Mouse (Mus musculus) CH12.LX (cell line): ENCODE data around the gene Nutm1. TPM values are rescaled to one million over a fixed set of nuclear protein-coding genes. Genes with fewer than 3 reads are reported as not detected.

Source experiments
- DNase-seq: peaks from one replicate; pipeline ENCODE4 v3.0.0-alpha.2; 2013; ENCODE audit errors: extremely low read depth
- H3K27ac ChIP-seq: 2 replicates; pipeline ENCODE4 v1.5.1; 2012; ENCODE audit warnings: low read depth, mild to moderate bottlenecking, control low read depth, moderate library complexity; ENCODE audit not compliant: insufficient read depth
- H3K27me3 ChIP-seq: replicated peaks from 2 replicates; pipeline ENCODE3; 2012; ENCODE audit warnings: inconsistent platforms
- H3K36me3 ChIP-seq, 2 experiments: replicated peaks in 1 of 2; 2 replicates each; pipeline versions ENCODE3 to v1.6.1; 2012; ENCODE audit warnings: inconsistent platforms in 1 of 2, low read length in 1 of 2, mild to moderate bottlenecking in 1 of 2, mixed read lengths in 1 of 2, moderate library complexity in 1 of 2; ENCODE audit not compliant: control insufficient read depth in 1 of 2, insufficient read depth in 1 of 2
- H3K4me1 ChIP-seq, 2 experiments: 2 replicates each; pipeline ENCODE4 v1.6.1; 2012; ENCODE audit warnings: inconsistent platforms in 1 of 2, moderate library complexity in 1 of 2; ENCODE audit not compliant: insufficient read depth in 2 of 2, control insufficient read depth in 1 of 2
- H3K4me2 ChIP-seq: 2 replicates; pipeline ENCODE4 v1.6.1; 2012; ENCODE audit warnings: low read depth, mild to moderate bottlenecking, control low read depth; ENCODE audit not compliant: poor library complexity, insufficient read depth, severe bottlenecking
- H3K4me3 ChIP-seq, 3 experiments: fragments of 150-350 bp in 1 of 3; sonication (generic) in 1 of 3; replicated peaks in 1 of 3; 2 replicates each; pipeline versions ENCODE3 to v1.5.1; 2011 to 2012; ENCODE audit warnings: low read depth in 2 of 3, low read length in 2 of 3, mild to moderate bottlenecking in 2 of 3, moderate library complexity in 2 of 3, control low read depth in 1 of 3, improper control_type of control experiment in 1 of 3, inconsistent platforms in 1 of 3, mixed read lengths in 1 of 3; ENCODE audit not compliant: poor library complexity in 1 of 3
- H3K79me2 ChIP-seq: replicated peaks from 2 replicates; pipeline ENCODE4 v1.6.1; 2012; ENCODE audit warnings: mild to moderate bottlenecking, moderate library complexity; ENCODE audit not compliant: control insufficient read depth, poor library complexity, insufficient read depth, severe bottlenecking; ENCODE audit errors: extremely low read depth
- H3K9ac ChIP-seq: 2 replicates; pipeline ENCODE4 v1.6.1; 2012; ENCODE audit warnings: low read depth, mild to moderate bottlenecking, control low read depth, moderate library complexity; ENCODE audit not compliant: insufficient read depth
- H3K9me3 ChIP-seq: replicated peaks from 2 replicates; pipeline ENCODE3; 2012; ENCODE audit warnings: low read length, inconsistent platforms, mixed read lengths
- BHLHE40 ChIP-seq: IDR thresholded peaks from 2 replicates; pipeline ENCODE4 v1.6.1; 2011; ENCODE audit warnings: mild to moderate bottlenecking, low read depth, low read length, improper control_type of control experiment
- CHD2 ChIP-seq: IDR thresholded peaks from 2 replicates; pipeline ENCODE4 v1.6.1; 2011; ENCODE audit warnings: low read length, improper control_type of control experiment
- E2F4 ChIP-seq: IDR thresholded peaks from 2 replicates; pipeline ENCODE4 v1.6.1; 2011; ENCODE audit warnings: low read depth, low read length, improper control_type of control experiment; ENCODE audit not compliant: insufficient replicate concordance
- ELF1 ChIP-seq: IDR thresholded peaks from 2 replicates; pipeline ENCODE4 v1.6.1; 2014; ENCODE audit warnings: low read depth, mild to moderate bottlenecking, inconsistent platforms, low read length, improper control_type of control experiment
- ETS1 ChIP-seq: conservative IDR thresholded peaks from 2 replicates; pipeline ENCODE4 v1.6.1; 2012; ENCODE audit warnings: low read depth, mild to moderate bottlenecking, inconsistent platforms, low read length, improper control_type of control experiment, moderate library complexity
- IRF4 ChIP-seq: IDR thresholded peaks from 2 replicates; pipeline ENCODE4 v1.6.1; 2014; ENCODE audit warnings: low read depth, mild to moderate bottlenecking, inconsistent platforms, low read length, improper control_type of control experiment
- JUND ChIP-seq: conservative IDR thresholded peaks from 2 replicates; pipeline ENCODE4 v1.6.1; 2011; ENCODE audit warnings: low read depth, low read length, improper control_type of control experiment
- MEF2A ChIP-seq: IDR thresholded peaks from 2 replicates; pipeline ENCODE4 v1.6.1; 2014; ENCODE audit warnings: low read depth, mild to moderate bottlenecking, inconsistent platforms, low read length, improper control_type of control experiment, borderline replicate concordance
- MXI1 ChIP-seq: IDR thresholded peaks from 2 replicates; pipeline ENCODE4 v1.6.1; 2011; ENCODE audit warnings: mild to moderate bottlenecking, low read depth, low read length, improper control_type of control experiment
- MYC ChIP-seq: IDR thresholded peaks from 2 replicates; pipeline ENCODE4 v1.6.1; 2011; ENCODE audit warnings: low read depth, mild to moderate bottlenecking, improper control_type of control experiment, low read length
- POLR2A ChIP-seq: IDR thresholded peaks from 2 replicates; pipeline ENCODE4 v1.6.1; 2011; ENCODE audit warnings: low read depth, mild to moderate bottlenecking, improper control_type of control experiment, low read length
- POLR2AphosphoS2 ChIP-seq: IDR thresholded peaks from 2 replicates; pipeline ENCODE4 v1.6.1; 2011; ENCODE audit warnings: low read depth, low read length, improper control_type of control experiment
- RCOR1 ChIP-seq: conservative IDR thresholded peaks from 2 replicates; pipeline ENCODE4 v1.6.1; 2012; ENCODE audit warnings: low read depth, mild to moderate bottlenecking, inconsistent platforms, low read length, improper control_type of control experiment
- USF2 ChIP-seq: conservative IDR thresholded peaks from 2 replicates; pipeline ENCODE4 v1.6.1; 2011; ENCODE audit warnings: low read depth, low read length, improper control_type of control experiment
- ZC3H11A ChIP-seq: IDR thresholded peaks from 2 replicates; pipeline ENCODE4 v1.6.1; 2012; ENCODE audit warnings: low read depth, mild to moderate bottlenecking, inconsistent platforms, low read length, improper control_type of control experiment
- ZMIZ1 ChIP-seq: IDR thresholded peaks from 2 replicates; pipeline ENCODE4 v1.6.1; 2012; ENCODE audit warnings: low read depth, mild to moderate bottlenecking, inconsistent platforms, low read length, improper control_type of control experiment
- ZNF384 ChIP-seq: IDR thresholded peaks from 2 replicates; pipeline ENCODE4 v1.6.1; 2012; ENCODE audit warnings: low read depth, low read length, improper control_type of control experiment, inconsistent platforms
- dilution Hi-C: fragments of 300-500 bp; cut with MboI; formaldehyde crosslinking; loops from 2 replicates; pipeline ENCODE4 v1.14.3; 2020; ENCODE audit warnings: low sequenced_read_pairs; ENCODE audit not compliant: extremely low pct_unique_long_range_greater_than_20kb, extremely low pct_ligation_motif_present
- in situ Hi-C: fragments of 300-500 bp; cut with MboI; formaldehyde crosslinking; loops from 3 replicates; pipeline ENCODE4 v1.14.3; 2019; ENCODE audit warnings: low sequenced_read_pairs, low pct_ligation_motif_present, low pct_unique_long_range_greater_than_20kb, mixed read lengths
- polyA plus RNA-seq: library from polyadenylated mRNA; unstranded; fragments of >175 nt; gene quantifications from 2 replicates; pipeline ENCODE4 v1.2.1, GENCODE M21; 2012; ENCODE audit warnings: low read depth; ENCODE audit not compliant: insufficient read length
- total RNA-seq, 2 experiments: library from RNA; depleted of rRNA; stranded (reverse); fragments of 300-350 nt in 1 of 2; fragments of >200 nt in 1 of 2; gene quantifications; 2 replicates each; pipeline ENCODE4 v1.2.3; 2012 to 2014

The Nutm1 gene
- total and polyA plus RNA-seq, 3 experiments, result not detected

DNA sequence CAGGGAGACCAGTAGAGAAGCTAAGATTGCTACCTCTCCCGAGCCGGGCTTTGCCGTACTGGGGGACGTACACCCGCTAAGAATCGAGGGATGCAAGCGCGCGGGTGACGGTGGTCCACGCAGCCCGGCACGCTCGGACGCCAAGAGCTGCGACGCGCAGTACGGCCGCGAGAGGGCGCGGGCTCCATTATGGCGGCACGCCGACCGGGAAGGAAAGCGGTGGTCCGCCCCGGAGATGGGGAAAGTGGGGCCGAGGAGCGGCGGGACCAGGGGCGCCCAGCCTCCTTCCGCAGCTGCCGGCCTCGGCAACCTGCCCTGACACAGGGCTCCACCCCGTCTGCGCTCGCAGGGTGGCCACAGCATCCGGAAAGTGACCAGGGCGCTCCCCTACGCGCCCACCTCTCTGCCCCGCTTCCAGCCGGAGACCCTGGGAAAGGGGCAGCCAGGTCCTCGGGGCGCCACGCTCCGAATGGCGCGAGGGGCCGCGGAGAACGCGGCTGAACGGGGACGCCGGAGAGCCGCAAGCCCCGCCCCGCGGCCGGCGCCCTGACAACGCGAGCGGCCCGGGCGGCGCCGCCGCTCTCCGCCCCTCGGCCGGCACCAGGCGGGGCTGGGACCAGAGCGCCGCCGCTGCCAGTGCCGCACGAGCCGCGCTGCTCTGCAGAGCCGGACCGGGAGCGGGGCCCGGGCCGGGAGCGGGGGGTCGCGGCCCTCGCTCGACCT is 19.7 kb downstream of the Nutm1 start, which contains the start of gene Lpcat4 (continued):
- peak; percentile 38; the same call in 1 of the 2 replicates for TF ChIP-seq IRF4
- TF ChIP-seq MEF2A, result peak; percentile 46; the same call in 1 of the 2 replicates
- TF ChIP-seq MXI1, result peak; percentile 55
- TF ChIP-seq ZNF384, result no peak
- TF ChIP-seq RCOR1, result no peak
- no peak for TF ChIP-seq USF2
- 0 out of 2 replicates have a peak, but pooled peaks have one; percentile 17 for TF ChIP-seq CHD2
- no peak for TF ChIP-seq POLR2AphosphoS2
- TF ChIP-seq ZC3H11A, result no peak
- TF ChIP-seq ETS1, result no peak
- peak; percentile 71 for TF ChIP-seq POLR2A
- no peak for TF ChIP-seq JUND

DNA sequence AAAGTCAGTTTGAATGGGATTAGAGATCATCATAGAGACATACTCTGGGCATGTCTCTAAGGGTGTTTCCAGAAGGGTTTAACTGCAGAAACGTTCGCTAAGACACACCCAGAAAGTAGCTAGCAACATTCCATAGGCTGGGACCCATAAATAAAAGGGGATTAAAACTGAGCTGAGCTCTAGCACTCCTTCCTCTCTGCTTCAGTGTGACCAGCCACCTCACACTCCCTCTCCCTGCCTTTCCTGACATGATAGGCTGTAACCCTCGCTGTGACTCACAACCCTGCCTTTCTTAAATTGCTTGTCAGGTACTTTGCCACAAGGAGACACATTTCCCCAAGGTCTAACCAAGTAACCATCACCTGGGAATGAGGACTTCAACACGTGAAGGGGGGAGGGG is 21.1 kb downstream of the Nutm1 start:
- in situ Hi-C loops (no loop called here), dilution Hi-C loops (no loop called here)
- Histone ChIP-seq H3K36me3 (peaks cover 0 to 19% of the 10 kb centered on the region in 2 experiments), H3K9ac (no peak overlapping the region), H3K4me3 (no peak overlapping the region), H3K27ac (no peak overlapping the region), H3K4me1 (peaks cover 3 to 31% of the 10 kb centered on the region in 2 experiments), H3K79me2 (peaks cover 10% of the 10 kb centered on the region), H3K9me3 (no peaks in the 10 kb centered on the region), H3K27me3 (no peaks in the 10 kb centered on the region), H3K4me2 (peak overlapping the region; percentile 93)
- DNase-seq, result no peak
- TF ChIP-seq ZNF384 (no peak), POLR2AphosphoS2 (no peak), CHD2 (0 out of 2 replicates have a peak, but pooled peaks have one; percentile 9), MYC (no peak), BHLHE40 (peak; percentile 47; the same call in 1 of the 2 replicates), POLR2A (no peak), E2F4 (no peak), ELF1 (no peak)

DNA sequence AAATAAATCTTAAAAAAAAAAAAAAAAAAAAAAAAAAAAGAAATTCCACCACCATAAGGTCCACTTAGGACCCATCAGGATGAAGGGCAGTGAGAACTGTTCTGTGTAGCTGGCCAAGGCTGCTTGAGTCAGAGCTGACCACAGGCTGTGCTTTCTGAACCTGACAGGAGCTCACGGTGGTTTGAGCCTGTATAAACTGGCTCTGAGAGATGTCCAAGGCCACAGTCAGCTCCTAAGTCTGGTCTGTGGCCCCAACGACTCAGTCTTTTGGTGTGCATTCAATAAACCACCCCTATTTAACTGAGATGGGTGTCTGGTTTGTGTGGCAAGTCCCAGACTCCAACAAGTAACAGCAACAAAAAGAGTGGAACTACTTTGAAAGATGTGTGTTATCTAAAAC is 22.5 kb downstream of the Nutm1 start:
- Histone ChIP-seq H3K4me2 (no peak overlapping the region), H3K4me1 (peaks cover 3 to 17% of the 10 kb centered on the region in 2 experiments), H3K9ac (no peak overlapping the region), H3K4me3 (no peak overlapping the region), H3K27me3 (no peaks in the 10 kb centered on the region), H3K36me3 (peaks cover 0 to 5% of the 10 kb centered on the region in 2 experiments)
- dilution Hi-C loops, result no loop called here
- TF ChIP-seq ZMIZ1 (no peak), BHLHE40 (no peak)
- TF ChIP-seq, all 38 proteins: peak for 0
- H3K27ac ChIP-seq, result no peak overlapping the region
- H3K79me2 ChIP-seq, result peaks cover 10% of the 10 kb centered on the region
- H3K9me3 ChIP-seq, result no peaks in the 10 kb centered on the region
- DNase-seq, result no peak
- in situ Hi-C loops, result no loop called here
